Mouse (Mus musculus): Measurements from ENCODE around the gene Prmt1.

DNA sequence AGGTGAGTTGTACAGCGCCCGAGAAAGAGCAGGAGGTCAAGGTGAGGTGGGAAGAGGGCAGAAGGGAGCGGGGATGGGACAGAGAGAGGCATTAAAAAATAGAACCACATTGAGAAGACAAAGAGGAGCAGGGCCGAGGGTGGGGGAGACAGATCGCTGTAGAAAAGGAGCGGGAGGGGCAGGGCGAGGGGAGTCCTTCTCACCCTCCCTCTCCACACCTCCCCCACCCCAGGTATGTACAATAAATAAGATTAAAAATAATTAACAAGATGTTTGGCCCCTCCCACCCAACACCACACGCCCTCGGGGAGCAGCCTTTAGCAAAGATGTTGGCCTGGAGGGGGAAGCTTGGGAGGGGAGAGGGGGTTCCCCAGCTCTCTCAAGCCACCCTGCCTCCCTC lies 41.4 kb upstream of the Prmt1 start:
- TF ChIP-seq EP300 (IDR thresholded peaks at IDR 0.05; ENCODE audit: low read depth) (no peak), CTCF (IDR thresholded peaks at IDR 0.05; ENCODE audit: low read depth) (no peak)

All from liver, postnatal 0 days (tissue).